Mouse (Mus musculus) liver, embryonic 14.5 days (tissue): ENCODE data around the gene Cadm4.

ENCODE experiments used
- CTCF ChIP-seq: IDR thresholded peaks from 2 replicates; pipeline ENCODE4 v1.5.1; 2016; ENCODE audit warnings: antibody characterized with exemption, low read depth, control low read depth
- EP300 ChIP-seq: IDR thresholded peaks from 2 replicates; pipeline ENCODE4 v1.6.1; 2016; ENCODE audit warnings: antibody characterized with exemption, low read depth

DNA sequence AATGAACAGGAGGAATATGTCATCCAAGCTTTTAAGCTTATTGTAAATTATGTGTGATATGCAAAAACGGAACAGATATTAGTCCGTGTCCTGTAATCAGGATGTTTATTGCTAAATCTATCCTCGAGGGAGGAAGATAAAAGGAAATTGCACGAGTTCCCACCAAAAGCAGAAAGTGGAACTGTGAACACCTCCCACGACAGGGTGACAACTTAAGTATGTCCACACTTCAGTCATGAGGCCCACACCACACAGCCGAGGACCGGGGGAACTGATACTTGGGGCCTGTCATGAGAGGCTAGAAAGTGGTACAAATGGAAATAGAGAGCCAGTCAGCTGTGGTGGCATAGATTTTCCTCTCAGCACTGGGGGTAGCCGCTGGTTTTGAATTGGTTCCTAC, 39.5 kb upstream of the Cadm4 start:
- TF ChIP-seq CTCF (no peak), EP300 (no peak)
